Mouse (Mus musculus) hindbrain, embryonic 11.5 days (tissue): Measurements from ENCODE around the gene Cap2. TPM values are rescaled to one million over a fixed set of nuclear protein-coding genes. Genes with fewer than 3 reads are reported as not detected.
A peak's percentile ranks its signal among the peaks of the same experiment; 100 is the strongest.

Experiments used
- ATAC-seq: fragments of 200-750 bp; cut with Nextera tagmentation; 2 replicates; pipeline ENCODE4 v1.8.0; 2017; ENCODE audit warnings: mild to moderate bottlenecking, moderate TSS enrichment, moderate library complexity; ENCODE audit not compliant: low FRiP score
- DNase-seq: peaks from one replicate; pipeline ENCODE4 v3.0.0-alpha.2; 2015; ENCODE audit warnings: low spot score
- H3K27ac ChIP-seq: fragments of 300-500 bp; sonication (generic); 2 replicates; pipeline ENCODE4 v1.5.1; 2014; ENCODE audit warnings: mild to moderate bottlenecking, low read depth, low read length
- H3K27me3 ChIP-seq: fragments of 300-500 bp; sonication (generic); 2 replicates; pipeline ENCODE4 v1.6.1; 2014; ENCODE audit warnings: mild to moderate bottlenecking, low read length, moderate library complexity, mixed read lengths; ENCODE audit not compliant: control insufficient read depth, insufficient read depth
- H3K36me3 ChIP-seq: fragments of 300-500 bp; sonication (generic); 2 replicates; pipeline ENCODE4 v1.6.1; 2014; ENCODE audit warnings: mild to moderate bottlenecking, low read length, moderate library complexity, mixed read lengths; ENCODE audit not compliant: control insufficient read depth, insufficient read depth
- H3K4me1 ChIP-seq: fragments of 300-500 bp; sonication (generic); replicated peaks from 2 replicates; pipeline ENCODE4 v1.6.1; 2014; ENCODE audit warnings: low read length, mixed read lengths; ENCODE audit not compliant: control insufficient read depth, insufficient read depth
- H3K4me2 ChIP-seq: fragments of 300-500 bp; sonication (generic); replicated peaks from 2 replicates; pipeline ENCODE4 v1.6.1; 2014; ENCODE audit warnings: mild to moderate bottlenecking, low read depth, low read length
- H3K4me3 ChIP-seq: fragments of 300-500 bp; sonication (generic); 2 replicates; pipeline ENCODE4 v1.5.1; 2014; ENCODE audit warnings: low read depth, low read length
- H3K9ac ChIP-seq: fragments of 300-500 bp; sonication (generic); 2 replicates; pipeline ENCODE4 v1.6.1; 2014; ENCODE audit warnings: low read depth, low read length
- H3K9me3 ChIP-seq: fragments of 300-500 bp; sonication (generic); 2 replicates; pipeline ENCODE4 v1.6.1; 2016; ENCODE audit warnings: low read length; ENCODE audit not compliant: control insufficient read depth
- WGBS: fragments of 180-500 bp; shearing (Covaris S2); extraction: QIAGEN DNeasy Blood & Tissue Kit; methylation state at CpG from one replicate; pipeline ENCODE4 v1.1.7; 2014; 5-methylcytosine and 5-hydroxymethylcytosine counted together
- polyA plus RNA-seq: library from polyadenylated mRNA; unstranded; fragments of >200 nt; fragmentation: Nextera tagmentation; extraction: Ambion mirVana; gene quantifications from 2 replicates; pipeline ENCODE4 v1.2.1, GENCODE M21; 2014

Gene Cap2
- polyA plus RNA-seq, 1 experiment from 2014 or later = 7.1 TPM

- WGBS = 88% methylated on average over 4 of the region's 4 CpGs
- Histone ChIP-seq H3K4me1 (no peaks in the 10 kb centered on the region), H3K4me2 (no peak overlapping the region), H3K9me3 (peaks cover 2% of the 10 kb centered on the region; the same call in 1 of the 2 replicates), H3K4me3 (no peak overlapping the region), H3K27me3 (no peaks in the 10 kb centered on the region), H3K36me3 (no peaks in the 10 kb centered on the region), H3K9ac (no peak overlapping the region), H3K27ac (no peak overlapping the region)
- DNase-seq (no peak), ATAC-seq (no peak)
Measured at GRCm38 (mm10) chr13:46642318-46642717, 140.7 kb downstream of the Cap2 start.

DNA sequence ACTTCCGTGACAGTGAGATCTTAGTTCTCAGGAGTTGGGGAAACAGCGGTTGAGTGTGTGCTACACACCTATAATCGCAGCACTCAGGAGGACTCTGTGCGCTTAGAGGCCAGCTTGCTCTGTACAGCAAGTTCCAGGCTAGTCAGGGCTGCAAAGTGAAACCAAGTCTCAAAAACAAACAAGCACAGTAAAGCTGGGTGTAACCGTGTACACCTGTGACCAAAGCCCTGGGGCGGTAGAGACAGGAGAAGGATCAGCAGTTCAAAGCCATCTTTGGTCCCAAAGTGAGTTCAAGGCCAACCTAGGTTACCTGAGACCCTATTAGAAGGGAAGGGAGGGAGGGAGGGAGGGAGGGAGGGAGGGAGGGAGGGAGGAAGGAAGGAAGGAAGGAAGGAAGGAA, 142.5 kb downstream of the Cap2 start:
- Histone ChIP-seq H3K9ac (no peak overlapping the region), H3K27ac (no peak overlapping the region), H3K4me3 (no peak overlapping the region), H3K4me1 (no peaks in the 10 kb centered on the region), H3K27me3 (no peaks in the 10 kb centered on the region), H3K9me3 (peaks cover 2% of the 10 kb centered on the region; the same call in 1 of the 2 replicates), H3K36me3 (no peaks in the 10 kb centered on the region), H3K4me2 (no peak overlapping the region)
- 82% methylated on average over 6 of the region's 6 CpGs for WGBS
- DNase-seq (no peak), ATAC-seq (no peak)

DNA sequence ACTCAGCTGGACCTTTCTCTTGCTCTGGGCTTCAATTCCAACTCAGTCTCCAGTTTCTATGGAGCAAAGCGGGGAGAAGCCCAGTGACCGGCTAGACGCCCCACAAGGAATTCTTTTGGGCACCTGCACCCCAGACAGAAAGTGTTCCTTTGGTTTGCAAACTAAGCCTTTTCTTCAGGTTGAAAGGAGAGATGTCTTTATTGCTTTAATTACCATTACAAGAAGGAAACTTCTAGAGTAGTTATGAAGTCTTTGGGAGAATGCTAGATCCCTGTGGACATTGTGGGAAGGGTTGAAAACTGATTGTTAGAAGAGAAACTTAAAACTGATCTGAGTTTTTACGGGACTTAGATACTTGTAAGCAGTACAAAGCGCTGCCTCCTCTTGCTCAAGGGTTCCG, 143.8 kb downstream of the Cap2 start:
- ATAC-seq (no peak), DNase-seq (no peak)
- Histone ChIP-seq H3K27ac (no peak overlapping the region), H3K4me2 (no peak overlapping the region), H3K4me1 (no peaks in the 10 kb centered on the region), H3K9ac (no peak overlapping the region), H3K36me3 (no peaks in the 10 kb centered on the region), H3K9me3 (peaks cover 2% of the 10 kb centered on the region; the same call in 1 of the 2 replicates), H3K4me3 (no peak overlapping the region), H3K27me3 (no peaks in the 10 kb centered on the region)
- 76% methylated on average over 6 of the region's 6 CpGs for WGBS

DNA sequence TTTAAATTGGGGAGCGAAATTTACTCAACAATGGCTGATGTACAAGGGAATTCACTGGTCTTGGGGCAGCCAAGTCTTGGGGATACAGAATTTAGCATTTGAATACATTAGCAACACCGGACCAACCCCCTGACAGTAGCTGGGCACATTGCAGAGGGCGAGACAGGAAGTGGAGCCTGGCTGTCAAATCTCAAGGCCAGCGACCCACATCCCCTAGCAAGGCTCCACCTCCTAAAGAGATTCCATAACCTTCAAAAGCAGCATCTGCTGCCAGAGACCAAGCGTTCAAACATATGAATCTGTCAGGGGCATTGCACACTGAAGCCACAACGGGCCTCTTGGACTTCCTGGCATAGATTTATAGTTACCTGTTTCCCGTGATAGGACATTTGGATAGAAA, 150.2 kb downstream of the Cap2 start:
- ATAC-seq = no peak

DNA sequence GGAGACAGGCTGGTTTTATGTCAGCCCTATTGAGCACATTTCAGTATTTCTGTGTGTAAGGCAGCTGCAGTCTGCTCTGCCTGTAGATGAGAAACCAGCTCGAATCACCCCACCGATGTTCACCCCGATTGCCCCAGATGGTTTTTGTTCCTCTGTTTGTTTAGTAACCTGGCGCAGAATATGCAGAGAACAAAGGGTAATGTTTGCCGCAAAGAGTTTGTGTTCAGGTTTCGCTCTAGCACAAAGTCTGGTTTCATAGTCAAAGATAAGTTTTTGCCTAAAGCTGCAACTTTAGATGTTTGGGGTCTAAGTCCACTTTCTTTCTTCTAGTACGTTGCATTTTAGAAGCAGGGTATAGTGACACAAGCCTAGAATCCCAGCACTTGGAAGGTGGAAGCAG, 151.0 kb downstream of the Cap2 start:
- Histone ChIP-seq H3K9me3 (no peaks in the 10 kb centered on the region), H3K27ac (no peak overlapping the region), H3K27me3 (no peaks in the 10 kb centered on the region), H3K4me2 (no peak overlapping the region), H3K4me1 (no peaks in the 10 kb centered on the region), H3K9ac (no peak overlapping the region), H3K36me3 (no peaks in the 10 kb centered on the region), H3K4me3 (no peak overlapping the region)
- 84% methylated on average over 7 of the region's 7 CpGs for WGBS
- DNase-seq (no peak), ATAC-seq (no peak)

More for the DNA sequence above, 150.2 kb downstream of the Cap2 start:
- no peaks in the 10 kb centered on the region for H3K36me3 ChIP-seq
- H3K9me3 ChIP-seq = no peaks in the 10 kb centered on the region
- H3K27me3 ChIP-seq = no peaks in the 10 kb centered on the region
- no peak overlapping the region for H3K4me2 ChIP-seq
- DNase-seq = no peak
- H3K27ac ChIP-seq = no peak overlapping the region
- 89% methylated on average over 7 of the region's 7 CpGs for WGBS
- H3K9ac ChIP-seq = no peak overlapping the region
- H3K4me1 ChIP-seq = no peaks in the 10 kb centered on the region
- H3K4me3 ChIP-seq = no peak overlapping the region

DNA sequence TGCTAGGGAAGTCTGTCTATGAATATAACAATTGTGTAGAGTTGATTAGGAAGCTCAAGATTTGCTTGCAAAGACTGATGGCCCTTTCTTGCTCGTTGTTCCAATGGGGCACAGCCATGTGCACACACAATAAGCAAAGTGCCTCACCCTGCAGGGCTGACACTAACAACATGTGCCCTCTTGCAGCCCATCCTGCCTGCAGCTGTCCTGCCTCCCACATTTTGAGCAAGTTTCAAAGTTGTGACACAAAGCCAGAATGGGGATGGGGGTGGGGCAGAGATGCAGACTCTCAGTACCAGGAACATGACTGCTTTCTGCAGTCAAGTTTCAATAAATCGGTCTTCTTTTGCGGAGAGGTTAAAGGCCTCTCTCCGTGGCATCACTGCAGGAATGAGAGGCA, 152.0 kb downstream of the Cap2 start:
- DNase-seq = no peak
- H3K9me3 ChIP-seq = no peaks in the 10 kb centered on the region
- no peaks in the 10 kb centered on the region for H3K27me3 ChIP-seq
- H3K36me3 ChIP-seq = no peaks in the 10 kb centered on the region
- H3K4me3 ChIP-seq = no peak overlapping the region
- H3K9ac ChIP-seq = no peak overlapping the region
- H3K4me1 ChIP-seq = no peaks in the 10 kb centered on the region
- H3K27ac ChIP-seq = no peak overlapping the region
- no peak overlapping the region for H3K4me2 ChIP-seq
- WGBS = 75% methylated on average over 4 of the region's 4 CpGs
- ATAC-seq = no peak

DNA sequence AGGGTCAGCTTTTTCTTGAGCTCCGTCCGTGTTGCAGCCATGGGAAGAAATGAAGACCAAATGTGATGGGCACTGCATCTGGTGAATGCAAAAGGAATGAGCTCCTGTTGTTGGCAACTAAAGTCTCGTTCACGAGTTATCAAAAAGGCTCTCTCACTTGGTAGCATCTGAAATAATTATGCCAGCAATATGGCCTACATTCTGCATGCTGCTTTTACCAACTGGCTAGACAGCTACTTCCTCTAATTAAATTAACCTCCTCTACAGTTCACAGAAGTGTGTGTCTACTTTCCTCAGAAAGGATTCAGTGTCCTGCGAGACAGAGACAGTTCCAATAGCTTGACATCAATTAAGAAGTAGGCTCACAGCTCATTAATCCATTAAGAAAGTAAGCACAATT, 152.9 kb downstream of the Cap2 start:
- Histone ChIP-seq H3K9me3 (no peaks in the 10 kb centered on the region), H3K27ac (no peak overlapping the region), H3K27me3 (no peaks in the 10 kb centered on the region), H3K4me2 (no peak overlapping the region), H3K4me1 (no peaks in the 10 kb centered on the region), H3K4me3 (no peak overlapping the region), H3K9ac (no peak overlapping the region), H3K36me3 (no peaks in the 10 kb centered on the region)
- ATAC-seq (no peak), DNase-seq (no peak)
- 88% methylated on average over 5 of the region's 5 CpGs for WGBS

- no peak for DNase-seq
- Histone ChIP-seq H3K9ac (no peak overlapping the region), H3K27ac (no peak overlapping the region), H3K4me1 (no peaks in the 10 kb centered on the region), H3K4me3 (no peak overlapping the region), H3K36me3 (no peaks in the 10 kb centered on the region), H3K4me2 (no peak overlapping the region), H3K27me3 (no peaks in the 10 kb centered on the region), H3K9me3 (no peaks in the 10 kb centered on the region)
- ATAC-seq = no peak
- WGBS = 89% methylated on average over 5 of the region's 5 CpGs
Measured at GRCm38 (mm10) chr13:46659211-46659610, 157.6 kb downstream of the Cap2 start.

- Histone ChIP-seq H3K27me3 (no peaks in the 10 kb centered on the region), H3K4me3 (no peak overlapping the region), H3K9me3 (no peaks in the 10 kb centered on the region), H3K4me2 (no peak overlapping the region), H3K27ac (no peak overlapping the region), H3K36me3 (no peaks in the 10 kb centered on the region), H3K4me1 (no peaks in the 10 kb centered on the region), H3K9ac (no peak overlapping the region)
- 34% methylated on average over 4 of the region's 4 CpGs for WGBS
- DNase-seq (peak; percentile 51), ATAC-seq (no peak)
Measured at GRCm38 (mm10) chr13:46663461-46663964, 161.9 kb downstream of the Cap2 start.
